Mouse (Mus musculus): ENCODE results near the gene Tmem88b.
A peak's percentile ranks its signal among the peaks of the same experiment; 100 is the strongest.
"Not testable (repeated sequence)": the region's sequence is repeated elsewhere in the genome, so short reads cannot be mapped to it uniquely, and the experiment has no call there.

Gene Tmem88b

DNA sequence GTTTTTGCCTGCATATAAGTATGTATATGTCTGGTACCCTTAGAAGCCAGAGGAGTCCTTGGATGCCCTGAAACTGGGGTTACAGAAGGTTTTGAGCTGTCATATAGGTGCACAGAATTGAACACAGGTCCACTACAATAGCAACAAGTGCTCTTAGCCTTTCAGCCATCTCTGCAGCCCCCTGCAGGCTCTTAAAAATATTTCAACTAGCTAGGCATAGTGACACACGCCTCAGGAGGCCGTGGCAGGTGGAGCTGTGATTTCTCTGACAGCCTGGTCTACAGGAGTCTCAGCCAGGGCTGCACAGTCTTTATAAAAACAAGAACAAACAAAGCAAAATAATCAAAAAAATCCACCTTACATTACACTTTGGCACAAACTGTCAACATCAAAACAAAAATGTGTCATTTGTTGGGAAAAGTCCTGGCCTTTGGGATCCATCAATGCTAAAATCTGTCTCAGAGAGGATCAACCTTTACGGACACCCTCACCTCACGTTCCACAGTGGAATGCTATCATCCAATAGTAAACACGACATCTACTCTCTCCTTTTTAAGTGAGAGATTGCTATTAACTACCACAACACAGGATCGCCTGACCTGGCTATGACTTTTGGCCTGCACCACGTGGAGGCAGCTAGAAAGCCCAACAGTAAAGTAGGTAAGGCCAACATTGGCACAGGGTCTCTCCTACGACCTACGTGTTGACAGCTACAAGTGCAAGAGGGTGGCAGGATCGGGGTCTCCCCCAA is 25.6 kb downstream of the Tmem88b start:
- DNase-seq: peak; percentile 54

DNA sequence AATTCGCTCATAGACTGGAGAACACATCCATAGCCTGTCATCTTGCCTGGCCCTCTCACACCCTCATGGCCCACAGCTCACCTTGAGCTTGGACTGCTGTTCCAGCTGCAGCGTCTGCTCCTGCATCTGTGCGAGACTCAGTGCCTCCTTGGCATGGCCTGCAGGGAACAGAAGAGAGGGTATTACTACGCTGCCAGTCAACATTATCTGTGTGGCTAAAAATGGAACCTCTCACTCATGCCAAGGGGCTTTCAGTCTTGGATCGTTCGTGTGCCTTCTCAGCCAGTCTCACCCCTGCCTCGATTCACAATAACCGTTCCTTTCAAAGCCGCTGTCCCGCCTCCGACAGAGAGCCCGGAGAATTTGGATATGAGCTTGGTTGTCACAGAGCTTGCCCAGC is 28.7 kb downstream of the Tmem88b start:
- no peak for DNase-seq

DNA sequence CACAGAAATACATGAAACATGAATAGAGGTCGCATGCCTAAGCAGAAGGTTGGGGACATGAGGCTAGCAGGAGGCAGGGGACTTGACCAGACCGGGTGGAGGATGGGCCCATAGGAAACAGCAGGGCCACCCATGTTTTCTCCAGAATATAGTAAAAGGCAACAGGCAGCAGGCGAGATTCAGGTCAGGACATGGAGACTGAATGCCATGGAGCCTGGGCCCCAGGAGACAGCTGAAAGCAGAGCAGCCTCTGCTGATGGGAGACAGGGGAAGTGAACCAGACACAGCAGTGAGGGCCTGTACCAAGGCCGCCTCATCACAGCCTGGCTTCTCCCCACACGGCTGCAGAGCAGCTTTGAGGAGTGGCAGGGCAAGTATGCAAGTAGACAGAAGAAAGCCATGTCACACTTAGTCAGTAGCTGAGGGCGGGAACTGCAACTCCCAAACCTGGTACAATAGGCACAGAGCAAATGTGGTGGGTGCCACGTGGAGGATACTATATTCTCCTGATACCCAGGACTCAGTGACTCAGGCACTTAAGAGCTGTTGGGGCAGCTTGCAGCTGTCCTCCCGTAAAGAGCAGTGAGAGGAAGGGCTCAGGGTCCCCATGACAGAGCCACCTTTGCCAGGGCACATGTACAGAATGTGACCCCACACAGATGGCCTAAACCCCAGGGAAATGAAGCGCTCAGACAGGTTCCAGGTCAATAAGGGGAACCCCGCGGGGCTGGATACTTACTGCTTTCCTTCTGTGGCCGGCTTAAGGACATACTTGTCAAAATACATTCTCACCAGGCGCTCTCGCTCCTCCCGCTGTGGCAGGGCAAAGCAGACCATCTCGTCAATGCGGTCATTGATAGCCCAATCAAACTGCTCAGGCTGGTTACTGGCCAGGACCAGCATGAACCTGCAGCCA is 38.8 kb downstream of the Tmem88b start:
- no peak for DNase-seq

DNA sequence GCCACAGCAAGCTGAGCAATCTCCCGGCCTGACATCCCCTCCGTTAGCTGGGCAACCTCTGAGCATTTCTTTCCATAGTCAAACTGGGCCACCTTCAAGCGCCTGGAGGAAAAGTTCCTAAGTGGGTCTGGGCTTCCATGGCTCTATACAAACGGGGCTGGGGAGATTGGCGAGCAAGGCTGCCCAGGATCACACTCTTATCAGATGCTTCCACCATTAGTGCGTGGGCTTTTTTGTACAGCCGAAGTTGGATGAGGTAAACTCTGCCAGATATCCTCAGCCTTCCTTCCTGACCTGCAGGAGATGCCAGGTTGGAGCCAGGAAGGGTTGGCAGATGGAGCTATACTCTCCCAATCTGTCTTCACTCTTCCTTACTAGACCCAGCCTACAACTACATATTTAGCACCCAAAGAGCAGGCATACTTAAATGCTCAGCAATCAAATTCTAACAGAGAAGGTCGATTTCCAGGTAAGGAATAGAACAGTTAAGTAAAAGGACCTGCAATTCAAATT is 39.6 kb downstream of the Tmem88b start:
- DNase-seq: no peak

DNA sequence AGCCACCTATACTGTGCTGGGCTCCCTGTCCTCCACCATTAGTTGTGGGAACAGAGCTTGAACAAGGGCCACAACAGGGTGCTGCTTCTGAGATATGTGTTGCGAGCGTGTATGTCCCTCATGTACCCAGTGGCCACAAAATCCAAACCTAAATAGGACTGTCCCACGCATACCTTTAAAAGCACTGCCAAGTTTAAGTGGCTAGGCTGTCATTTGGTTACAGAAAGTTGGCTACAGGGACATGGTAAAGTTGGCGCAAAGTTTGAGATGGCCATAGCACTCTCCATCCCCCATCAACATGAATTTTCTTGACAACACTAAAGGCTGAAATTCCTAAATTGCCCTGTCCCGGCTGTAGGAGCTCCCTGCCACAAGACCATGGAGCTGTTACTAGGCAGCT is 40.5 kb downstream of the Tmem88b start:
- no peak for DNase-seq

DNA sequence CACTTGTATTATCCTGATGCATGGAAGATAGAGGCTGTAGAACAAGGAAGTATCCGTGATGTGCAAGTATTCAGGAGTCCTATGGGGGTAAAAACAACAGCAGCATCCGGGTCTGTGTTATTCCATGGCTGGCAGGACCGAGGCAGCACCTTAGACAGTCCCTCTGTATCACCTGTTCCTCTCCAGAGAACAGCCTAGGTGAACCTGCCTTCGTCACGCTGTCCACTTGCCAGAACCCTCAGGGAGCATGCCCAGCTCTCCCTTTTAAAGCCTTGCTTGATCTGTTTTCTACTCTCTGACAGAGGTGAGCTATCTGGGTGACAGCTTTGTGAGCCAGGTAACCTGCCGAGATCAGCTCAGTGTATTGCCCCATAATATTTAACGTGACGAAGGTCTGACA is 41.2 kb downstream of the Tmem88b start:
- no peak for DNase-seq

GRCm38 (mm10) chr4:155742684-155743083 is 43.0 kb downstream of the Tmem88b start:
- DNase-seq: no peak

DNA sequence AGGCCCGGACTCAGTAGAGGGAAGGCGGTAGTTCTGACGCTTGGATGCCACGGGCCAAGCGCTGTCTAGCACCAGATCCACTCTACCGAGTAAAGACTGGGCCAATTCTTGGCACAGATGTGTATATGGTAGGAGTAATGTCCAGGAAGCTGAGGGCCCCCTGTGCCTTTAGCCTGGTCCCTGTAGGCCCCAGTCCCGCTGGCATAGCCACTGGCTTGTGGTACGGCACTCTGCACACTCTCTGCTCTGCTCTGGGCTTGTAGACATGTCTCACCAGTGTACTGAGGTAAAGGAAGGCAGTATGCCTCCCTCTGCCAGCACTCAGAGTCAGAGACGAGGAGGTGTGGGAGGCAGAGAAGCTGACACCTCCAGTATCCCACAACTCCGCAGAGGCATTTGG is 45.0 kb downstream of the Tmem88b start:
- not testable (repeated sequence) for DNase-seq

- DNase-seq: no peak
Observed at GRCm38 (mm10) chr4:155739741-155740636, 45.7 kb downstream of the Tmem88b start.

DNA sequence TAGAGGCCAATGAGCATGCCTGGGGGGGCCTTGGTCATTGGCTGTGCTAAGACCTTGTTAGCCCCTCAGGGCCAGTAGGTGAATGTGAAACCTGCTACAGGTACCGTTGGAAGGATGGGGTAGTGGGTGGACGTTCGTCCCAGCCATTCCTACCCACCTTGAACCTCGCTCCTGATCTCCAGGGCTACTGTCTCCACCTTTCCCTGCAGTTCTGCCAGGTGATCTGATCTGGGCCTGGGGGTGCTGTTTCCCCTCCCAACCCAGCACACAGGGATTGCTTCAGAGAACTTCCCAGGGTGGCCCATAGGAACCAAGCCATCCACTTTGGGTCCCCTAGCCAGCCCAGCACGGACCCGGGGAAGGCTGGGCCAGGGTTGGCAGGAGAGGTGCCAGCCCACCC is 46.5 kb downstream of the Tmem88b start:
- no peak for DNase-seq

GRCm38 (mm10) chr4:155738262-155738661 is 47.4 kb downstream of the Tmem88b start:
- DNase-seq: no peak

- DNase-seq: no peak
Observed at GRCm38 (mm10) chr4:155736421-155736820, 49.3 kb downstream of the Tmem88b start.

GRCm38 (mm10) chr4:155735788-155736187 is 49.9 kb downstream of the Tmem88b start:
- DNase-seq: no peak

GRCm38 (mm10) chr4:155734951-155735702 is 50.5 kb downstream of the Tmem88b start:
- DNase-seq: peak; percentile 80

DNA sequence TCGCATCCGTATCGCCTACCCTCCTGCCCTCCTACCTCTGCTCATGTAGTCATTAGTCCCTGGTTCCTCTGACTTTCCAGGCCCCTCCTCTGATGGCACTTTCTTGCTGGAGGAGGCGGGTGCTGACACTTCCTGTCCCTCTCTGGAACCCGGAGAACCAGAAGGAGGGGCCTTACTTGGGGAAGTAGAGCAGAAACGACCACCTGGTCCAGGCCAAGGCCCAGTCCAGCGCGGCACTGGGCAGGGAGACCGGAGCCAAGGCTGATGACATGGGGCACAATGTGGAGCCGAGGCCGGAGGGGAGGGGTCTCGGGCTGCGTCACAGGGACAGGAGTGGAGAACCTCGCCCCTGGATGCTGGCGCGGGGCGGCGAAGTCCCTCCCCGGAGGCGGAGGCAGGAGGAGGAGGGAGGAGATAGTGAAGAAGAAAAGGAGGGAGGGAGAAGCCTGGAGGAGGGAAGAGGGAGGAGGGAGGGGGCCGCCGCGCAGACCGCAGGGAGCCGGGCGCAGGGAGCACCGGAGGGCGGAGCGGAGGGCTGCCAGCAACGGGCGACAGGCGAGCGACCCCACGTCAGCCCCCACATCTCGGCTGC is 51.2 kb downstream of the Tmem88b start, which contains the start of gene Tmem240:
TSS of gene Tmem240 (plus strand) at position 451 of the 592 bp plus-strand sequence.
- DNase-seq: peak; percentile 84

- DNase-seq: no peak
Observed at GRCm38 (mm10) chr4:155733267-155733666, 52.4 kb downstream of the Tmem88b start.

Data from thymus, postnatal 4 days (tissue).